Mouse (Mus musculus) c-Kit-positive CD71-positive TER-119-positive erythroid progenitor cells, embryonic 14.5 days (primary cell): Measurements from ENCODE around the gene Flrt2.

Experiments
- DNase-seq: peaks from one replicate; pipeline ENCODE4 v3.0.0-alpha.2; 2013; ENCODE audit warnings: low spot score

Flrt2 gene

DNA sequence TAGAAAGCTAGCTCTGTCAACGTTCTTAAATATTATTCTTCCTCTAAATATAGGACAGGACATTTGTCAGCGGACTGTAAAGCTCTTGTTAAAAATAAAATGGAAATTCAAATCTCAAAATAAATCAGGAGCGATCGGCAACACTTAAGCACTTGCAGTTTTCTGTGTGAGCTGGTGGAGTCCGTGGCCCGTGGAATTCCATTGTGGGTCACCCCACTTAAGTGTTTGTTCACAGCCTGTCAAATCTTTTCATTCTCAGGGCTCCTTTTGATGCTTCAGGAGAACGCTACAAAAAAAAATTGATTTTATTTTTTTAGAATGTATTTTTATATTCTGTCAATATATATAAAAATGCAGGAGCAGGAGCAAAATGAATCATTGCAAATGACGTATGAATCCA, 45.5 kb downstream of the Flrt2 start:
- no peak for DNase-seq

DNA sequence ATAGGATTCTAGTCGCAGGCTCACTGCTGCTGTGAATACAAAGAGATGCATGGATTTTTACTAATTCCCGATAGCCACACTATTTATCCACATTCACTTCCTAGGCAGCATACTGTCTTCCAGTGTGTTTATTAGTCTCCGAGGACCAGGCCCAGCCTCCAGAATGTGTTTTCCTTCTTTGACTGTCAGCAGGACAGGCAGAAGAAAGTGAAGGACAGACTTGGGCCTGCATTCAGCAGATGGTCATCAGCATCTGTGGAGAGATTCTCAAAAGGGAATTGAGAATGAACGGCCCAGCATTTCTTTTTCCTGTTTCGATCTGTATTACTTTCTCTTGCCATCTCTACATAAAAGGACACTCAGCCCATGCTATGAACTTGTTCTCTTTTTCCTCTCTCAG, 46.0 kb downstream of the Flrt2 start:
- no peak for DNase-seq

DNA sequence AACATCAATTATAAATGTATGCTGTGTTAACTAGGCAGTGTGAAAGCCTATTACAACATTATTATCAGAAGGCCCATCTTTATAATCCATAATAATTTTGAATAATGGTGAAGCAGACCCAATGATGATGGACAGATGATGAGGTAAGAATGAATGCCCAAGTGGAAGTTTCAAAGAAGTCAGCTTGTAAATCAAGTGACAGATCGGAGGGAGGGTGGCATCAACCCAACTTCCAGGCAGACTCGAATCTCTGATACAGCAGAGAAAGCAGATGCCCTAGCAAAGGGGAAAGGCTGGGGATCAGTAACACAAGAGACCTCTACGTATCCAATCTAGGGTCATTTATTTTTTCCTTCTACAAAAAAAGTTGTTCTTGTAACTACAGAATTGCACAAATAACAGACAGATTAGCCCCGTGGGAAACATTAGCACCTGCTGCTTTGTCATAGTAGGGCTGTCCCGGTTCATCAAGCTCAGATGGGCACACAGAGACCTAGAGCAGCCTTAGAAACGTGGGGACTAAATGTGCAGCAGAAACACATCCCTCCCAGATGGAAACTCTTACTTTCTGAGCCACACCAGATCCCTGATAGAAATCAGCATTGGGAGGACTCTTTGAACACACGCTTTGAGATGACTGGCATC, 46.6 kb downstream of the Flrt2 start:
- DNase-seq, result no peak

DNA sequence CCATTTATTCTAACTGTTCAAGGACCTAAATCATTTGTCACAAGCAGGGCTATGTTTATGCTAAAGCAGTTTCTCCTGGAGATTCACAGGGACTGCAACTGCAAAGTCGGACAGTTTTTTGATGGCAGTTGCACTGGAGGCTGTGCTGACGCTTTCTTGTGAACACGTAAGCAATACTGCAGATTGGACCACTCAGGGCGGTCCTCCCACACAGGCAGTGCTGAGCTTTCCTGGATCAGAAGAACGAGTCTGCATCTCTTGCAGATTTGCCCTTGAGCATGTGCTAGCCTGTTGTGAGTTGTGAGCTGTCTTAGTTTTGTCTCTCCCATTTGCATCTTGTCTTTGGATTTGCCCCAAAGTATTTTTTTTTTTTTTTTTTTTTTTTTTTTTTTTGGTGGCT, 47.7 kb downstream of the Flrt2 start:
- DNase-seq, result no peak

DNA sequence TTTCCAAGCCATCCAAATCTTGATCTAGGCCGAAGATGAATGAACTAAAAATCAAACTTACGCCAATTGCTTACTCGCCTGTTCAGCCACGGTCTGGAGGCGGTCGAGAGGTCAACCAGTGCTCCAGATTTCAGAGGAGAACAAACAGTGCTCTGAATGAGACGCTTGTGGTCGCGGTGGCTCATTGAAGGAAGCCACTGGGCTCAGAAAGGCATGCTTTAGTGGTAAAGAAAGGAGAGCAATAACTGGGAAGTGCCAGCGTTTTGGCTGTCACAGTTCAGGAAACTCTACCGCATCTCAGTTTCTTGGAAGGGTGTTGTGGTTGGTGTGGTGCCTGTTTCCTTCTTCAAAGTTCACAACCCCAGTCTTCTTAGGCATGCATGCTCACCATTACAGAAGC, 49.3 kb downstream of the Flrt2 start:
- DNase-seq, result no peak

DNA sequence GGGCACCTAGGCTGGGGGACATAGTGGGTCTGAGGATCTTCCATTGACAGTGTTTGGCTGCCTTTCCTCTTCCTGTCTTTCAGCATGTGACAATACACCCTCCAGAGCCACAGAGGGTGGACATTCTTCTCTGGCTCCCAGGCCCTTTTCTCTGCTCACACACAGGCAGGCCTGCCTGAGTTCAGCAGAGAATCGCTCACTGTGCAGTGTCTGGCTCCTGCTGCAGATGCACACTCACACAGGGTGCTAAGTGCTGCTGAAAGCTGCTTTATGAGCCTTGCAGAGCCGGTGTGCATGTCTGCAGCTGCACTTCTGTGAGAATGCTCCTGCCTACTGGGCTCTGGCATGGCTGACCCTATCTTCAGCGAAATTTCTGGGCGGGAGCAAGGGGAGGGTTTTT, 52.3 kb downstream of the Flrt2 start:
- DNase-seq, result no peak

DNA sequence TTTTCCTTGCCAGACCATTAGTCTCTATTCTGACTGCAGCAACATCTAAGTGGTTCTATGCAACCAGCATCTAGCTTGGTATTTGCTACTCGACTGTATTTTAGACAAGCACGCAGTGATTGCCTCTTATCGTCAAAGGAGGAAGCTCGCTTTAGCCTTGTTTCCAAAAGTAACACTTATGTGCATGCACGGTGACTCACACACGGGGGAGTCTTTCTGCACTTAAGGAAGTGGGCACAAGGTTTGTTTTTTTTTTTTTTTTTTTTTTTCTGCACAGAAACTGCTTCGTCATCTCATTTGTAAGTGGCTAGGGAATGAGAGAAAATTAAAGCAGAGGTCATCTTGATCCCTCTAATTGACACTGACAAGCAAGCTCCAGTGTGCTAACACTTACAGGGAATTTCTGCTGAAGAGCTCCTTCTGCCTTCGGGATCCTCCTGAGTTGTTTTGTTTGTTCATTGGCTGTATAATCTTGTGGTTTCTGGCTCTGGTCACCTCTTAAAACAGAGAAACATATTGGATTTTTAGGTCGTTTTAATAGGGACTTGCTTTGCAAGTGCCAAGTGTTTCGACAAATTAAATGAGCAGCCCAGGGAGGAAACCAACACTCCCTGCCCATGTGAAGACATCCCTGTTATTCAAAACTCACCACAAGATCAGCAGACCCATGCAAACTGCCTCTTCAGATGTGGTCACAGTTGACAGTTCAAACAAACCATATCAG, 55.0 kb downstream of the Flrt2 start:
- DNase-seq, result no peak

DNA sequence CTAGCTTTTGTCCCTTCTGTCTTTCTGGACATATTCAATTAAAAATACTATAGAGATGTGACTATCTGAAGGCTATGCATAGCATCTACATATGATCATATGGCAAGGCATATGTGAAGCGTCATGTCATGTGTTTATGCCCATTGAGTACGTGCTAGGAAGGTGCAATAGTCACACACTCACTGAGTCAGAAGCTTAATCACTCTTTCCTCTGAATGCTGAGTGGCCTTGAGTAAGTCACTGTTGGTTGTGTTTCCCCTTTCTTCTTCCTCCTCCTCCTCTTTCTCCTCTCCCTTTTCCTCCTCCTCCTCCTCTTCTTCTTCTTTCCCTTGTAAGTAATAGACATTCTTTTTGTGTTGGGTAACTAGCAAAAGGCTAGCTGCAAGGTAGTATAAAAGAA, 56.7 kb downstream of the Flrt2 start:
- no peak for DNase-seq

DNA sequence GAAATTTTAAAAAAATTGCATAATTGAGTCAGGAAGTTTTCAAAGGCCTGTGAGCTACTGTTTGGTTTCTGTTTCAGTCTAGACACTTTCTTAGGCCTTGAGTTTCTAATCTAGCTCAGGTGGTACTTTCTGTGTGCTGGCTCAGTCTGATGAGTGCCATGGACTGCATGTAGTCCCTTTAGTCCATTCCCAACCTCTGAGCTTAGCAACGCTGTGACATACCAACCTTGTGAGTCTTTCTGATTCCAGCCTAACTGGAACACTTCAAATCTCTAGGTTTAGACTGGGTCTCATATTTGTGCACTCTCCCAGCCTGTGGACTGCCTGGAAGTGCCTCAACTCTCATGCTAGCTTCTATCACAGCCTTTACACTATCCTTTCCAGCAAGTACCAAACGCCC, 57.2 kb downstream of the Flrt2 start:
- no peak for DNase-seq

DNA sequence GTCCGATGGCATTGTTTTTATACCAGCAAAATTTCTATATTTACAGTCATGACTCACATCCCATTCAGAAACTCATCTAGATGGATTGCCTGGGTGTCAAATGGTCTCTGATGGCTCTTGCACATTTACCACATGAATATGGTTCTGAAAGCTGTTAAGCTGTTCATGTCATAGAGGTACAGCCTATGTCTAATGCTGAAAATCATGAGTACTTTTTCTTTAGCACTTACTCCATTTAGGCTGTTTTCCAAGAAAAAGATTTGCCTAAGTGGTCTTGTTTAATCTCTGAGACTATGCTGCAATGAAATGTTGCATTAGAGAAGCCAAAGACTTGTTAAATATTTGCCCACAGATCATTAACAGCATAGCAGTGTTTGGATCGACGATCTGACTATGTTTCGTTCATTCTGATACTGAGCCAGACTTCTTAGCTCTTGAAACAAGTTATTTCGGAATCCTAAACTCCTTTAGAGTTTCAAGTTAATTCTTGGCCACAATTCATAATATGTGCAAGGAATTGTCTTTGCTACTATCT, 67.3 kb downstream of the Flrt2 start:
- DNase-seq, result no peak

DNA sequence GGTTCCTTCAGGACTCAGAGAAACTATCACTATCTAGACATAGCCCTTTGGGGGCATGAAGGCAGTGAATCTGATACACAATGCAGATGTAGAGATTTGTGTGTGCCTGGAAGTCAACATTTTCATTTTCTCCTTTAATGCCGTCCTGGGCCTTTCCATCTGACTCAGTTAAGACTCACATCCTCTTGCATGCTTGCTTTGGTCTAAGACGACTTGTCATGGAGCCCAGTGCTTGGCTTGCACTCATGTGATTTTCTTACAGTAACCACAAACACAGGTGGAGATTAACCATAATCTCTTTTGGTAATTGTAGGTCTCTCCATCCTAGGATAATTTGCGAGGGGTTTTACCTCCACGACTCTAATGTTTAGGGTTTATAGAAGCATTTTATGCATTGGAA, 73.2 kb downstream of the Flrt2 start:
- no peak for DNase-seq

DNA sequence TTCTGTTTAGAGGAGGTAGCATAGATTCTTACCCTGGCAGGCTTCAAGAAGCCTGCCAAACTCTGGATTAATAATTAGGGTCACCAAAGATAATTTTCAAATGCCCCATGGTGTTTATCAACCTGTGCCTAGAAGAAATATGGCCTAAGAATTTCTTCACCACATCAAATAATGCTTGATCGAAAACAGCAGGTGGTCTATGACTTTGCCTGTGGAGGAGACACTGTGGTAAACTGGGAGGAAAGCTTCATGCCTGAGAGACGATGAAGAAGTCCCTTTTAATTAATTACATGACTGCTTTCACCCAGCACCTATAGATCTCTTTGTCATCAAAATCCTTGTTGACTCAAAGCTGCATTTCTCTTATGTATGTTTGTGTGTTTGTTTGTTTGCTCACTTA, 77.0 kb downstream of the Flrt2 start:
- DNase-seq, result no peak

DNA sequence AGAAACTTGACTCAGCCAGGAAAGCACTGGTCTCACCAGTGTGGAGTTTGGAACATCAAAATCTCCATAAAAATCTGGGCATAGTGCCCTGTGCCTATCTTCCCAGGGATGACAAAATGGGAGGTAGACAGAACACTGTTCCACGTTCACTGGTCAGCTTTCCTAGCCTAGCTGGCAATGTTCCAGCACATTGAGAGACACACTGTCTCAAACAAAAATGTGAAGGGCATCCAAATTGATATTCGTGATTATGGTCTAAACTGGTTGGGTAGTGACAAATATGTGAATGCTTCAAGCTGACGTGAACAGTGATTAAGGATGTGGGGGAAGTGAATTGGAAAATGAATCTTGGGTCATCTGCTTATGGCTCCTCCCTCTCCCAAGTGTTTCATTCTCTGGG, 78.2 kb downstream of the Flrt2 start:
- DNase-seq, result no peak

DNA sequence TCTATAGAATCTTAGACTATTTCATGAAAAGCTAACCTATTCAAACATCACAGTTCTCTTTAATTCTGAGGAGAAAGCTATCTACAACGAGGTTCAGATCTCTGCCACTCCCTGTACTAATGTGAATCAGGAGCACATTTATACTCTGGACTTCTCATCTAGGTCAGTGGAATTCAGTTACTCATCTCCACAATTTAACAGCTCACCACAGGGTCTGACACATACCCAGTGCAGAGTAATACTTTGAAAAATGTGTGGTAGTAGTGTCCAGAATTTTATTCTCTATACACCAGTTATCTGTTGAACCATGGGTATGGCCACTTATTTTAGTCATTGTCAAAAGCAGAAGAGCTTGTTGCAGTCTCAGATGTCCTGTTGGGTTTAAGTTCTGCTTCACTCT, 98.1 kb downstream of the Flrt2 start:
- no peak for DNase-seq

DNA sequence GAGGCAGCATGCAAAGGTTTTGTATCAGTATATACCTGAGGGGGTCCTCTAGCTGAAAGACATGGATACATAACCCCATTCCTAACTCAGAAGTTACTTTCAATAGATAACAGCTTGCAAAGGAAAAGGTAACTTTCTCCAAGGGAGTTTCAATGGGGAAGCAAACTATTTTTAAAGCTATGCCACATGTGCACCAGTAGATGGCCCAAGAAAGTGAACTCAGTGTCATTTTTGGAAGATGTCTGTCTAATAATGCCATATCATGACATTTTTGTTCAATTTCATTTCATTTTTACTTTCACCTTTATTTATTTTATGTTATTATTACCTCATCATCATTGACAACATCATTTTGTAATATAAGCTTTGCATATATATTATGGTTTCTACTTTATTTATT, 124.6 kb downstream of the Flrt2 start:
- DNase-seq, result no peak
